Mouse (Mus musculus) left cerebral cortex, adult 9 months (tissue): Measurements from ENCODE around the gene Wdr1.

ENCODE experiments used
- DNase-seq, 2 experiments: peaks; one replicate each; pipeline ENCODE4 v3.0.0; 2022; ENCODE audit warnings: low spot score in 2 of 2

Wdr1 gene

DNA sequence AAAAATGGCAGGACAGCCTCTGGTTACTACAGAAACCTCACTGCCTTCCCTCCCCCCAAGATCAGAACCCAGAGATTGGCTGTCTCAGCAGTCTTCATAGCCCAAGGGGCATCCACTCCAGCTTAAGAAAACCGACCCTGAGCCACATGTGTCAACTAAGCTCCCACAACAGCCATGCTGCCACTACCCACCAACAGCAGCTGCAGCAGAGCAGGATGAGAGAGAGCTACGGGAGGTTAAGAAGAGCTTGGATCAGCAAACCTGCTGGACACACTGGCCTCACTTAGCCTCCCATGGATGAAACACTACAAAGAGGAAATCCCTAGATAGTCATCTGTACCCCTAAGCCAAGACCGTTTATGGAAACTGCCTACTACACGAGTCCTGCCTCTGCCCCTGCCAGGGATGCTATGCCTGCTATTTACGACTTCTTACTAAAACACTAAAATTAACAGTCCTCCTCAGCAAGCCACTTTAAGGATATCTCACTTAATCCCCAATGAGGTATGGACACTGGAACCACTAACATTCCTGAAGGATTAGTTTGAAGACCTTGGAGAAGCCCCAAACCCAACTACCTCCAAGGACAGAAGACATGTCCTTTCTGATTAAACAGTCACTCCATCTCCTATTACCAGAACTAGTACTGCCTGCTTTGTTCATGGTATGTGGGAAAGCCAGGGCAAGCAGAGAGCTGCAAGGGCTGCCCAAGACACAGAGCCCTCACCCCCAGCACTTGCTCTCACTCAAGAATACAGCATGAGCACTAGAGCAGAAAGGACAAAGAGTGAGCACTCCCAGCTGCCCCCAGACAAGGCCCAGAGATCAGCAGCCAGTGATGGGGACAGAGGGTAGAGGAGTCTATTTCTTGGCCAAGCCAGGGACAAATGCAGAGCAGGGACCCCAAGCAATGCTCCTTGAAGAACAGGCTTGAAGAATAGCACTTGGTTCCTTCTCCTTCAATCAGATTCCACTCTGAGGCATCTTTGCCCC is 18.3 kb downstream of the Wdr1 start:
- DNase-seq: no peak

DNA sequence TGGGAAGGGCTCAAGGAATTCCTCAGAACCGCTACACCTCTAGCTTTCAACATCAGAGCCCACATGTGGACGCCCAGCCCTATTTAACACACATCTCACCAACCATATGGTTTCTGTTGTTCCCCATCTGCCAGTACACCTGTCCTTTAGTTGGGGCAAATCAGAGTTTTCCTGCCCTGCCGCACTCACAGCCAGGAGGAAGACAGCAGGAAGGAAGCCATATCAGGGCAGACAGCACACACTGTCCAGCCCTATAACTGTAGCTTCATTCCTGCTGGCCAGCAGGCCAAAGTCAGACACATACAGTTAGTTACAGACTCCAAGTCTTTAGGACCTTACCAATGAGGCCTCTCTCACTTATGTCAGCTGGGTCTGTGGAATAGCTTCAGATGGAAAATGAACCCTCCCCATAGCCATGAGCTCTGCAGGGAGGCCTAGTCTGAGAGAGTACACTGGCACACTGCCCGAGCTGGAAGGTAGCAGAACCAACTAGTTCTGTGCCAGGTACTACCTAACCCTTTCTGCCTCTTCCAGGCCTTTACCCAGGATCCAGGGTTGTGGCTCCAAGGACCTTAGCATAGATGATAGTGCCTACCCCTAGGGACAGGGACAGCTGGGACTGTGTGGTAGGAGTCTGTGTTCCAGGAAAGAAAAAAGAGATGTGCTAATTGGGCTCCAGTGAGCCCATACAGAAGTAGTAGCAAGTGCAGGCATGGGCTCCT is 19.4 kb downstream of the Wdr1 start:
- DNase-seq: no peak

DNA sequence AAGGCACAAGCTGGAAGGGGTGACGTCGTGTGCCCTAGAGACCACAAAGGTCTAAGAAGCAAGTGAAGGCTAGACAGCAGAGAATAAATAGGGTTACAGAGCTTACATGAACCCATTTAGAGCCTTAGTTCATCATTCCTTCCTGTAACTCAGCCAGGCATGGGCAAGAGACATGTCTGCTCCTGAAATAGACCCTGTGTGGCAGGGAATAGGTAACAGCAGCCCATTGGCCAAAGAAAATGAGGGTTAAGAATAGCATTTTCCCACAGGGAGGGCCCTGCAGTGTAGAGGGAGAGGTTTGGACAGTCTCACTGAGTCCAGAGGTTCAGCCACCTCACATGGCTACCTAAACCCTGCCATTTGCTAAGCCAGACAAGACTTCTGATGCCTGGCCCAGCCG is 21.3 kb downstream of the Wdr1 start:
- DNase-seq: no peak

DNA sequence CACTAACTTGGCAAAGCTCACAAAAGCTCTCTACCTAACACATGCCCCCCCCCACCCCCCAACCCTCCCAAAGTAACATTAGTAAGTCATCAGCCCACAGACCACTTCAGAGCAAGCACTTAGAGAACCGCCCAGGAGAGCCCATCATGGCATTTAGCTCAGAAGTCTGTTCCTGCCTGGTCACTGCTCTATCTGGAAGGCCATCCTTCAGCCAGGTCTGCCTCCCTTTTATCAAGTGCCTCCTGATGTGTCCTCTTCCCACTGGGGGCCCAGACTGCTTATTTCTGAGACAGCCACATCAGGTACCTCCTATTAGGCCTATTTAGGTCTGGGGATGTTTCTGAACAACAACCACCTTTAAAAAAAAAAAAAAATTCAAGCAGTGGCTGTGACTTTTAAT is 22.1 kb downstream of the Wdr1 start:
- DNase-seq: no peak

DNA sequence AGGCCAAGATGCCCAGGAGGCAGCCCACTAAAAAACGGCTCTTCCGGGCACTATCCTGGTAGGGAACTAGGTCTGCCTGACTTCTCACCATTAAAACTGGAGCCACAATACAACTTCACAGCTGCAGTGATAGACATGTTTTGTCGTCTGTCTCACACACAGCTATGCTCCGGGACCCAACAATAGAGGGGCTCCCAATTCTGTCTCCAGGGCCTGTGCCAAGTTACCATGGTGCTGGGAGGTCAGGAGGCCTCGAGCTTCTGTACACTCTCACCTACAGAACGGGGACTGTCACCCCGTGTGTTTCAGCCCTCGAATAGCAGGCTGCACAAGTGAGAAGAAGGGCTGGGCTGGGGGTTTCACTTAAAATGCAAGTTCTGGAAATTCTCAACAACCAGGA is 24.5 kb downstream of the Wdr1 start:
- no peak for DNase-seq

DNA sequence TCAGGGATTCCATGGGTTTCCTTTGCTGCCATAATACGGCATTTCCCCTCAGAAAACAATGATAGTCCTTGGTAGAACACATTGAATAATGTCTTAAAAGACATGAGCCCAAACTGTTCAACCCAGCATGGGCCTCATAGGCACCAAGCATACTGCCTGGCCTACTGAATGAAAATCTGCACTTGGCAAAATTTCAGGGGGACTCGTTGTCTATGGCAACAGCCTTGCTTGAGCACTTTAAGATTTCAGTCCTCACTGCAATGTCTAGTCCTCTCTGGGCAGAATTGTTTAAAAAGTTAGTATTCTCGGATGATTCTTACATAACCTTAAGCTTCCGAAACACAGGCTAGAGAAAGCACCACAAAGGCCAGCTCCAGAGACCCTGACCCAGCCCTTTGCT is 25.2 kb downstream of the Wdr1 start:
- no peak for DNase-seq

DNA sequence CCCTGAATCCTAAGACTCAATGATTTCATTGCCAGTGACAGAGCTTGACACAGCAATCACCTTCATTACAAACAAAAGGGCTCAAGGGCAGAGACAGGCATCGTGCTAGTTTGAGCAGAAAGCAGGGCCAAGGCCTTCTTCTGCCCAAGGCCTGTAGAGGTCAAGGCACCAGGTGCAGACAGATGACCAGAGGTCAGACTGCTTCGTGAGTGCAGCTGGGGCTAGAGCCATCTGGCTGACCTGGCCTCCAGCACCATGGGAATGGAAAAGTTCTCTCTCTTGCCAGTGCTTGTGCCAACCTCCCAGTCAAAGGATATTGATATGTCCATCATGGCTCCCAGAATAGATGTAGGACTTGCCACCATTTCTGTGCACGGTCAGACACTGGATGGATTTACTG is 26.2 kb downstream of the Wdr1 start:
- no peak for DNase-seq

DNA sequence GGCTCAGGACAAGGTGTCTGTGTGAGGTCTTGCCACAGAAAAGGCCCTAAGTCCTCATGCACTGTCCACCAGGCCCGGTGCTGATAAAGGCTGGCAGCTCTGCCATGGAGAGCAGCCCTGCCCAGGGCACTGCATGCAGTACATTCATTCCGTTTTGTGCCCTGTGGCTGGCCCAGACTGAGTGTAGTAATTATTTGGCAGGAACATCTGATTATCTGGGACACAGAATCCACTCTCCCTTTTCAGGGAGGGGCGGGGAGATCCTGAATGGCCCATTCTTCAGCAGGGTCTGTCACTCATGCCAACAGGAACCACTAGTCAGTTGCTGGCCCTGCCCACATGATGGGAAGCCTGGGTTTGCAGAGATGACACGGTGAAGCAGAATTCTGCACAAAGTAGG is 30.9 kb downstream of the Wdr1 start:
- peak; percentile 68 to 69 for DNase-seq

DNA sequence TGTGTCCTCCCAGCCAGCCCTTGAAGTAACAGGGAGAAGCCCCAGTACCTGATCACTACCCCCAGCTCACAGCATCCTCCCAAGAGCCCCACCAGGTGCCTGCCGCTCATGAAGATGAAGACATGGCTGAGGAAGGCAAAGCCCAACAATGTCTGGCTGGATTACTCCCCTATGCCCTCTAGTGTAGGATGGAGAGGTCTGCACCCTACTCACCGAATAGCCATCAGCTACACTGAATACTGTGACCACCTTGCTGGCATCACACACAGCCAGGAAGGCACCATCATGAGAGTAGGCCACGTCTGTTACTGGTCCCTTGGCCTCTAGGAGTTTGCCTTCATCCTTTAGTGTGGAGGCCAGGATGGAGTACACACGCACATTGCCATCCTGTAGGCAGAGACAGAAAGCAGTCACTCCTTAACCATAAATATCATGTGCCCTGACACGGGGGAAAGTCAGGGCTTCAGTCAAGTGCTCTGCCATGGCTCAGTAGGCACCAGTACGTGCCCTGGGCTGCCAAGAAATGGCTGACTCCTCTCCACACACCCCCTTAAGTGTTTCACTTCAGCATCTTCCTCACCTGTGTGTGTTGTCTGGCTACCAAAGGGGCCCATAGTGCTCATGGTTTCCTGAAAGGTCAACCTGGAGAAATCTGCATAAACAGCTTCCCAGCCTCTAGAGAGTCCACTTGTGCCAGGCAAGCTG is 33.1 kb downstream of the Wdr1 start:
- DNase-seq: no peak

DNA sequence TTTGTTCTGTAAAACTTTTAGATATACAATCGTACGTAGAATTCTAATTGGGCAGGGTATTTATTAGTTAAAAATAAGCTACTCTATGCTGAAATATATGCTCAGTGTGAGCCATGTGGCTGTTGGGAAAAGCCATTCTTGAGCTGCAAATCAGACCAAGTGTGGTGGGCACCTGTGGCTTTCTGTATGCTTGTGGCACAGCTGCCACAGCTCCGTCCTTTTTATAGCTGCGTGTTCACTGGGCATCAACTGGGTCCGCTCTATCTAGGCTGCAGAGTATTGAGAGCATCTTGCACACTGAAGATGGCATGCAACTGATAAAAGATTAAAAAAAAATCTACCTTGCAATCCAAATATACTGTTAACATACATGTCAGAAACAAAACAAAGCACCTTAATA is 40.0 kb downstream of the Wdr1 start:
- no peak for DNase-seq

DNA sequence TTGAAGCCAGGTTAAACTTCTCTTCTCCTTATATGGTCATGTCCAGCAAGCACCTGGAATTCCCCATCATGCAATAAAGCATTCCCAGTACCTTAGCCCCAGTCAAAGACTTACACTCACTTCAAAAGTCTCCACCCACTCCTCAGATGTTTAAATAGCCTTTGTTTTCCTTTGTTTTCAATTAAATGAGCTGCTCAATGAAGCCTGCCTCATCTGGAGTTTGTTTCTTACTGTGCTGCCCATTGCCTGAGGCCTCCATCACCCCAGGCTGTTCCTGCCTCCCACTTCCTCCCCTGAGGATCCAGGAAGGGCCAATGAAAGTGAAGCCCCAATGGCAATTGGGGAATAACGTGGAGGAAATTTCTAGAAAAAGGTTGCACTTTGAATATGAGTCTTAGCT is 42.2 kb downstream of the Wdr1 start:
- DNase-seq: no peak

DNA sequence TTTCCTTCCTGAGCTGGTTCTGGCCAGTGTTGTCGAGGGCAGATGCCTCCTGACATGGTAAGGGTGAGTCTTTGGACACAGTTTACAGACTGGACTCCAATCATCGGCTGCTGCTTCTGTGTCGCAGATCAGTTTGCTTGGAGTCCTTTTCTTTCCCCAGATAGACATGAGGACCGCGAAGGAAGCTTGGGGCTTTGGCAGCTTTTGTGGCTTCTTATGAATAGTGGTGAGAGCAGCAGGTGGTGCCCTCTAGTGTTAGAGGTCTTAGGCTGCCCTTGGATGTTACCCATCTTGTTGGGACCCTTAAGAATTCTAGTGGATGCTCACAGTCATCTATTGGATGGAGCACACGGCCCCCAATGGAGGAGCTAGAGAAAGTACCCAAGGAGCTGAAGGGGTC is 46.8 kb downstream of the Wdr1 start:
- DNase-seq: peak in 1 of 2 experiments; percentile 48

DNA sequence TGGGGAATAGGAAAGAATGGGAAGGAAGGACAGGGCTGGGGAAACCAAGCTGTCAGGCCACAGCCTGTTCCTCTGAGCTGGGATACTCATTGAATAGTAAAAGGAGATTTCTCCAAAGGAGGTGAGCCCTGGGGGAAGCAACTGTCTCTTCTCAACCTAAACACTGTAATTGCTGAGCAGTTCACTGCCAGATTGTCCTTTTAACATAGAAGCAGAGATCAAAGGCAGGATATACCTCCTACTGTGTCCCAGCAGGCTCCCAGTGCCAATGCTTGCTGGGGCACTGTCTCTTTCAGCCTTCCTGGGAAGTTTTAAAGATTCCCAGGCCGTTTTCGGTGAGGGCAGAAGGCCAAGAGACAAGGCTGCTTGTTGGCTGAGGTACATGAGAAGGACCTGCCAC is 50.0 kb downstream of the Wdr1 start:
- no peak for DNase-seq

DNA sequence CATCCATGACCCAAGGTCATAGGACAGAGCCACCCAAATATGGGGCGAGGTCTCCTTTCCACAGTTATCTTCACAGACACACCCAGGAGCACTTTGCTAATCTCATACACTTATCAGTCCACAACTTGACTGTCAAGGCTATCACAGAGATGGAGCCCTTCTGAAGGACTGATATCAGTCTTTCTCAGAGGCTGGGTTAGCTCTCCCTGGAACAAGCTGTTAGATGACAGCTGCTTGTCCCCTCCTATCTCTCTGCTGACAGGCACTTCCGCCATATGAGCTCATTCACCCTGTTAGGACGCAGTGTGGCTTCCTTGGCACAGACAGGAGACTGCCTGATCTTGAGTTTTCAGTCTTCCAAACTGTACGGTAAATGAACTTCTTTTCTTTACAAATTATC is 53.5 kb downstream of the Wdr1 start:
- no peak for DNase-seq

DNA sequence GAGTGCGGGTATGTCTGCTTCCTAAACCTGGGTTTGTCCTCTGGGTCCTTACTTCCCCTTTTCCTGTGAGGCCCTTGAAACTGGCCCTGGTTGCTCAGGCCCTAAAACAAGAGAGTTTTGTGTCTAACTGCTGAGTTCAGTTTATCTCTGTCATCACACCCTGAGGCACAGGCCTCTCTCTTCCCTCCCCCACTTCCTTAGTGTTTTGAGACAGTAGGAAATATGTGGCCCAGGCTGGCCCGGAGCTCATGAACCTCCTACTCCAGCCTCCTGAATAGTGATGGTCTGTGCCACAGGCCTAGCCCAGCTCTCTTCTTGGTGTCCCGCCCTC is 57.6 kb downstream of the Wdr1 start:
- no peak for DNase-seq

DNA sequence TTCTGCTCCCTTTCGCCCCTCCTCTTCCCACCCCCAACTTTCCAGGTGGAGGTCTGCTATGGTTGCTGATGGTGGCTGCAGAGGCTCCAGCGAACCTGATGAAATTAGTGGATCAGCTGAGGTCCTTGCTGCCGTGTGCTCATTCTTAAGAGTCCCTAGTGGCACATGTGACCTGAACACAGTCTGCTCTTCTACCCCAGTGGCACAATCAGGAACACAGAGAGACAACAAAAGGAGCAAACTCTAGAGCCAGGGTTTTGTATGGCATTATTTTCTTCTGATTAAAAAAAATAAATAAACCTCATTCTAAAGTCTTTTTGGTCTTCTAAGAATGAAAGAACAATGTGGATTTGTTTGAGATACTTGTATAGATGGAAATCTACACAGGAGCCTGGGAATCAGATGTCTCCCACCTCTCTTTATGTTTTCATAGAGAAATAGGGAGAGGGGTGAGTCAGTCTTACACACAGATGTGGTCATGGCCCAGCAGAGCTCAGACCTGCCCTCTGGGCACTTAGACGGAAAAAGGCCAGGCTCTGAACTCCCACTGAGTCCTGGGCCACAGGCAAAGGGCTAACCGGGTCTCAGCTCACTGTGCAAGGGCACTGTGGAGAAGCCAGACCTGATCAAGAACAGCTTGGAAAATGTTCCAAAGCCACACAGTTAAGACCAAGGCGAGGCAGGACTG is 58.1 kb downstream of the Wdr1 start:
- DNase-seq: no peak

DNA sequence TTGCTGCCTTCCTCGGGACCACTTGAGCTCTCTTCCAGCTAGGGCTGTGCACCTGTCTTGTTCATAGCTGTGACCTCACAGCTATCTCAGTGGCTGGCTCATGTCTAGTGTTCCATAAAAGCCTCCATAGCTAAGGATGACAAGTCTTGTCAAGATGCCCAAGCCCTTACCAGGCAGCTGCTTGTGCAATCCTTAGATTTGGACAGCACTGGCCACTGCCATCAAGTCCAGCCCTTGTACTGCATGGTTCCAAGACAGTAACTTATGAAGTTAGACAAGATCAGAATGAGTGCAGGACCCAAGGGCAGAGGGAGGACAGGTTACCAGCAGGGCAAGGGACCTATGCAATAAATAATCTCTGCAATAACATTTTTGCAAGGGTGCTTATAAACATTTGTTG is 58.9 kb downstream of the Wdr1 start:
- no peak for DNase-seq

DNA sequence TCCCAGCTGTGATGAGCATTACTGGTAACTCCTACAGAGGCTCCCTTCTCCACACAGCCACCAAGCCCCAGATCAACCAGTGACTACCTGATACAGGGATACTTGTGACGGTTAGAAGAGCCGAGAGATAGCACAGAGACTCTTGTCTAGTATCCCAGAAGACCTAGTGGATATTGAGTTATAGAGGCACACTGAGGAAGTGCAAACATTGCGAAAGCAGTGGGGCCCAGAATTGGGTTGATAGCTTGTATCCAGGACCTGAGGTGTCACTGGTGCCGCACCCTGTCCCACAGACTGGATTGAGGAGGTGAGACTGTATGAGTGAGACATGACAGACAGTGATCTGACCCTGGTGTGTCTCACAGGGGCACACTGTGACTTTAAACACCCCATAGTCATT is 60.0 kb downstream of the Wdr1 start, which contains the start of gene Slc2a9:
Gene Slc2a9, minus strand, starts transcription at position 152 of the 400 bp plus-strand sequence.
- no peak for DNase-seq

DNA sequence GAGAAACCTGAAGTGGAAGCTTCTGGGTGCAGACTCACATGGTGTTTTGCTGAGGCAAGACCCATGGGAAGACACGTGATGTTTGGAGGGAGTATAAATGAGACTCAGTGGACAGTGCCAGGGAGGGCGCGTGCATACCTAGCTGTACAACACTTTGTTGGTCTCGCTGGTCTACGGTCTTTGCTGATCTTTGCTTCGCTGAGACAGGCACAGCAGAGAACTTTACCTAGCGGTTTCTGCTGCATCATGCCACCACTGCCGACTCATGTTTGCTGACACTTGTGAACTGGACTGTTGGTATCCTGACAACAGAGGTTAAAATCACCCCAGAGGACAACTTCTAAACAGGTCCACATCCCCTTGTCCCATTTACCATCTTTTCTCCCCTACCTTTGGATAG is 63.0 kb downstream of the Wdr1 start:
- no peak for DNase-seq

DNA sequence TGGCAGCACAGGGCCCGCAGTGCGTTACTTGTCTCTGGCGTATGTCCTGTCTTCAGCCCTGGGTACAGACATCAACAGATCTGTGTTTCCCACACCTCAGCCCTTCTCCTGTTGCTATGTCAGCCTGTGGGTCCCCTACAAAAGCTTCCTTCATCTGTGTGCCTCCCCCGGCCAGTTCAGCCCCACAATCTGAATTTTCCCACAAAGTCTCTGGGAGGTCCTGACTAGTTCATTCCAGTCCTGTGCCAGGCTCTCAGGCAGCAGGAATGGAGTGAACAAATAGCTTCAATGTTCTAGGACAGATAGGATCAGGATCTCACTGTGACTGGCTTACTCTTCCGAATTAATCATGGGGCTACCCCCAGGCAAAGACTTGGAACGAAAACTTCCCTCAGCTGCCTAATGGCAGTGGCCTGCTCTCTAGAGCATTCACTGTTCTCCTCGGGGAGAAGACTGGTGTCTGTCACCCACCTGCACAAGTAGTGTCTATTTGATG is 63.7 kb downstream of the Wdr1 start:
- DNase-seq: no peak

DNA sequence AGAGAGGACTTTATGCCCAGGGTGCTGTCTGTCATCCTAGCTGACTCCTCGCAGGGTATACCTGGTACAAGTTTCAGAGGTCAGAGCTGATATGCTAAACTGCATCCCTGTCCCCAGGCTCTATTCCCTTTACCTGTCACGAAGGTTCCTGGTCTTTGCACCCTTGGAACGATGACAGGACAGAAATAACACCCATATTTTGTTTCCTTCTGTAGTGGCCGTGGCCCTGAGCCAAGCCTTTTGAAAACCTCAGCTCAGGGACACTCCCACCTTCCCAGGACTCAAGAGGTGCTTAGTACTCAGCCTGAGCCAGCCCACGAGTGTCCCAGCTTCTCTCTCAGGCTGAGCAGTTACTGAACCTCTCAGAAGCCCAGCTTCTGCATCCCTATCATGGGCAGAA is 64.5 kb downstream of the Wdr1 start:
- DNase-seq: no peak
